Mouse (Mus musculus) embryonic facial prominence, embryonic 13.5 days (tissue): ENCODE results near the gene AC129217.1. TPM values are rescaled to one million over a fixed set of nuclear protein-coding genes. Genes with fewer than 3 reads are reported as not detected.
"Not testable (repeated sequence)": the region's sequence is repeated elsewhere in the genome, so short reads cannot be mapped to it uniquely, and the experiment has no call there.

Source experiments
- ATAC-seq: fragments of 200-750 bp; cut with Nextera tagmentation; 2 replicates; pipeline ENCODE4 v1.8.0; 2017; ENCODE audit warnings: low read depth; ENCODE audit not compliant: insufficient number of reproducible peaks, insufficient read depth, low FRiP score, low TSS enrichment
- H3K27ac ChIP-seq: fragments of 300-500 bp; sonication (generic); 2 replicates; pipeline ENCODE4 v1.5.1; 2015; ENCODE audit warnings: moderate library complexity, mild to moderate bottlenecking, inconsistent platforms
- H3K27me3 ChIP-seq: fragments of 300-500 bp; sonication (generic); 2 replicates; pipeline ENCODE4 v1.6.1; 2015; ENCODE audit warnings: mild to moderate bottlenecking, inconsistent platforms
- H3K36me3 ChIP-seq: fragments of 300-500 bp; sonication (generic); 2 replicates; pipeline ENCODE4 v1.6.1; 2015; ENCODE audit warnings: mild to moderate bottlenecking, inconsistent platforms
- H3K4me1 ChIP-seq: fragments of 300-500 bp; sonication (generic); 2 replicates; pipeline ENCODE4 v1.6.1; 2015; ENCODE audit warnings: inconsistent platforms
- H3K4me2 ChIP-seq: fragments of 300-500 bp; sonication (generic); 2 replicates; pipeline ENCODE4 v1.6.1; 2015; ENCODE audit warnings: moderate library complexity, mild to moderate bottlenecking, inconsistent platforms
- H3K4me3 ChIP-seq: fragments of 300-500 bp; sonication (generic); 2 replicates; pipeline ENCODE4 v1.5.1; 2015; ENCODE audit warnings: mild to moderate bottlenecking, inconsistent platforms
- H3K9ac ChIP-seq: fragments of 300-500 bp; sonication (generic); 2 replicates; pipeline ENCODE4 v1.6.1; 2015; ENCODE audit warnings: mild to moderate bottlenecking, inconsistent platforms
- H3K9me3 ChIP-seq: fragments of 300-500 bp; sonication (generic); 2 replicates; pipeline ENCODE4 v1.6.1; 2016; ENCODE audit warnings: inconsistent platforms
- WGBS: fragments of 180-500 bp; shearing (Covaris S2); methylation state at CpG from one replicate; pipeline ENCODE4 v1.1.7; 2015; ENCODE audit warnings: mixed read lengths; 5-methylcytosine and 5-hydroxymethylcytosine counted together
- polyA plus RNA-seq: library from polyadenylated mRNA; unstranded; fragments of >200 nt; fragmentation: Nextera tagmentation; extraction: Ambion mirVana; gene quantifications from 2 replicates; pipeline ENCODE4 v1.2.1, GENCODE M21; 2015

AC129217.1 gene
- polyA plus RNA-seq, 1 experiment from 2014 or later, result not detected

DNA sequence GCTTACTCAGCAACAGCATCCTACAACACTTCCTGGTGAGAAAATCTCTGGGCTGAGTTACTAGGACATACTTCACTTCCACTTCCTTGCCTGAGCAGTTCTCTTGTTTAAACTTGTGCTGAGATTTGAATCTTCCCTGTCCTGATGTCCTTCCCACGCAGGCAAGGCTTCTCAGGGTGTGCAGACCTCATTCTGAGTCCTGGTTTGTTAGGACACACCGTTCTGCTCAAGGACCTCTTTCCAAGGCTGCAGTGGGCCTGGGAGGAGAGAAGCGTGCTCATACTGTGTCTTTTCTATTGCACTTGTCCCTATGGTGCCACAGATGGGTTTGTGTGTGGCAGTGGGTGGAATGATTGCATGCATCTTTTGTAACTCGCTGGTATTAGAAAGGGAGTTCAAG lies 3.4 kb downstream of the AC129217.1 start:
- Histone ChIP-seq H3K36me3 (peaks cover 82% of the 10 kb centered on the region), H3K4me3 (no peak overlapping the region), H3K27me3 (no peaks in the 10 kb centered on the region), H3K9ac (no peak overlapping the region), H3K4me1 (peaks cover under 1% of the 10 kb centered on the region; the same call in 1 of the 2 replicates), H3K9me3 (no peaks in the 10 kb centered on the region), H3K4me2 (no peak overlapping the region), H3K27ac (no peak overlapping the region)
- 91% methylated on average over 4 of the region's 4 CpGs for WGBS
- no peak for ATAC-seq

- WGBS, result 97% methylated on average over 10 of the region's 10 CpGs
- H3K4me3 ChIP-seq, H3K27me3 ChIP-seq, H3K4me2 ChIP-seq, H3K9ac ChIP-seq, ATAC-seq, H3K9me3 ChIP-seq: not testable (repeated sequence)
- Histone ChIP-seq H3K4me1 (peaks cover 31% of the 10 kb centered on the region), H3K36me3 (peaks cover 51% of the 10 kb centered on the region), H3K27ac (peak overlapping the region; percentile 99; the same call in 1 of the 2 replicates)
These were observed 6.8 kb downstream of the AC129217.1 start for GRCm38 (mm10) chr19:8836327-8836726.

DNA sequence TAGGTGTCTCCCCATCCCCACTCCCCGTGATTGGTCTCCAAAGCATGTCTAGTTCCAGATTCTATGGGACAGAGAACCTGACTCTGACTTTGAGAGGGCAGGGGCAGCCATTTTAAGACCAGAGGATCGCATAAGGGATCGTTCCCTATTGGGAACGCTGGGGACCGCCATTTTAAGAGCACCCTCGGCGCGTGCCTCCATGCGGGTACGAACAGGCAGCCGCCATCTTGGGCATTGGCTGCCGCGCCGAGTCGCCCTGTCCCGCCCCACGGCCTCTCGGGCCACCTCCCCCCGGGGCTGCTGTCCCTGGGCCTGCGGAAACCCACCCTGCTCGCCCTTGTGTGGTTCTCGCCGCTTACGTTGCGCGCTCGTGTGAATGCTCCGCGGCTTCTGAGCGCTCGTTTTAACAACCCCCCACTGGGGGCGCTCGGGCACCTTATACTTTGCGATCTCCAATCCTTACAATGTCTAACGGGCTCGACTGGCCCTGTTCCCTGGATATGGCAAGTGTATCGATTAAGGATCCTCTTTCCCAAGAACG lies 7.7 kb downstream of the AC129217.1 start, which contains the start of gene Bscl2:
Gene Bscl2, plus strand, starts transcription at position 217 of the 541 bp plus-strand sequence.
- under 1% methylated on average over 38 of the region's 38 CpGs for WGBS
- Histone ChIP-seq H3K4me3 (peak within 1 kb of the TSS; percentile 56), H3K27me3 (no peaks in the 10 kb centered on the region), H3K4me2 (peak within 1 kb of the TSS; percentile 79), H3K4me1 (peaks cover 31% of the 10 kb centered on the region), H3K27ac (peak within 1 kb of the TSS; percentile 99), H3K36me3 (peaks cover 44% of the 10 kb centered on the region), H3K9me3 (no peaks in the 10 kb centered on the region), H3K9ac (peak within 1 kb of the TSS; percentile 83)
- peak; percentile 53 for ATAC-seq

DNA sequence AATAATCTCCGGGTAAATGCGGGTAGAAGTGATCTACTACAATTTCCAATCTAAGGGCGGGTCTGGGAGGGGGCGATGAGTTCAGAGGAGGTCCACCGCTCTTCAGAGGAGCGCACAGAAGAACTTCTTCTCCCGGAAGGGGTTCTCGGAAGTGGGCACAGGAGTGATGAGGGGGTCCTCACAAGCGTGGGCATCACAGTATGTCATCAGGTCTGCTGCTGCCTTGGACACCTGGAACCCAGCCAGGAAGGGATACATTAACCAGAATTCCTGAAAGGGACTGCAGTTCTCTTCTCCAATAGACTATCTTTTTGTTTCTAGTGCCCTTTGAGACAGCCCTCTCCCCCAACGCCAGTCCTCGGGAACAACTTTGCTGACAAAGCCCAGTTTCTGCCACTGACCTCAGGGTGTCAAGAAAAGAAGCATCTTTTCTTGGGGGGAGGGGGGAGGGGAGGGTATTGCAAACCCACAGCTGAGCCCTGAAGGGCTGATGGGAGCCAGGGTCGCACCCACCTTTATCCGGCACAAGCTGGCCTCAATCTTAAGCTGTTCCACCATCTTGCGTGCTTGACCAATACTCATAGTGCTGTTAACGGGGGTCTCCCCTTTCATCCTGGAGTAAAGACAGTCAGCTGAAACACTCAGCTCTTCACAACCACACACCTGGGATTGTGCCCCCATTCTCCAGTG lies 8.6 kb downstream of the AC129217.1 start:
- no peak; the same call in 1 of the 2 replicates for ATAC-seq
- H3K9ac ChIP-seq, result peak overlapping the region; percentile 83
- peak overlapping the region; percentile 99 for H3K27ac ChIP-seq
- H3K4me3 ChIP-seq, result peak overlapping the region; percentile 56
- H3K9me3 ChIP-seq, result no peaks in the 10 kb centered on the region
- WGBS, result 17% methylated on average over 15 of the region's 15 CpGs
- H3K36me3 ChIP-seq, result peaks cover 43% of the 10 kb centered on the region
- no peaks in the 10 kb centered on the region for H3K27me3 ChIP-seq
- H3K4me2 ChIP-seq, result peak overlapping the region; percentile 79
- H3K4me1 ChIP-seq, result peaks cover 31% of the 10 kb centered on the region

GRCm38 (mm10) chr19:8839103-8839907 lies 9.7 kb downstream of the AC129217.1 start, which contains the start of gene Gng3:
TSS of gene Gng3 (minus strand) at chr19:8839194.
- Histone ChIP-seq H3K9ac (peak within 1 kb of the TSS; percentile 83), H3K27me3 (no peaks in the 10 kb centered on the region), H3K4me1 (peaks cover 31% of the 10 kb centered on the region), H3K4me2 (peak within 1 kb of the TSS; percentile 79), H3K4me3 (peak within 1 kb of the TSS; percentile 56), H3K9me3 (no peaks in the 10 kb centered on the region), H3K36me3 (peaks cover 32% of the 10 kb centered on the region), H3K27ac (peak within 1 kb of the TSS; percentile 99)
- peak; percentile 27 for ATAC-seq
- WGBS, result 47% methylated on average over 11 of the region's 11 CpGs

GRCm38 (mm10) chr19:8839908-8840791 lies 10.6 kb downstream of the AC129217.1 start:
- peaks cover 31% of the 10 kb centered on the region for H3K4me1 ChIP-seq
- peak overlapping the region; percentile 73 for H3K9ac ChIP-seq
- H3K27me3 ChIP-seq, result no peaks in the 10 kb centered on the region
- no peaks in the 10 kb centered on the region for H3K9me3 ChIP-seq
- peaks cover 26% of the 10 kb centered on the region for H3K36me3 ChIP-seq
- peak overlapping the region; percentile 48 for H3K4me3 ChIP-seq
- H3K4me2 ChIP-seq, result peak overlapping the region; percentile 79
- 22% methylated on average over 29 of the region's 29 CpGs for WGBS
- ATAC-seq, result no peak
- no peak overlapping the region for H3K27ac ChIP-seq

GRCm38 (mm10) chr19:8841012-8841411 lies 11.4 kb downstream of the AC129217.1 start:
- Histone ChIP-seq H3K36me3 (peaks cover 24% of the 10 kb centered on the region), H3K4me1 (peaks cover 31% of the 10 kb centered on the region), H3K27ac (no peak overlapping the region), H3K27me3 (no peaks in the 10 kb centered on the region), H3K4me3 (peak overlapping the region; percentile 48), H3K4me2 (peak overlapping the region; percentile 79), H3K9me3 (no peaks in the 10 kb centered on the region), H3K9ac (peak overlapping the region; percentile 73)
- no peak for ATAC-seq
- WGBS, result 94% methylated on average over 7 of the region's 7 CpGs

- Histone ChIP-seq H3K27me3 (no peaks in the 10 kb centered on the region), H3K4me2 (no peak overlapping the region), H3K36me3 (peaks cover 40% of the 10 kb centered on the region), H3K9ac (no peak overlapping the region), H3K4me3 (no peak overlapping the region), H3K9me3 (no peaks in the 10 kb centered on the region), H3K4me1 (peaks cover 31% of the 10 kb centered on the region), H3K27ac (no peak overlapping the region)
- no peak for ATAC-seq
- WGBS, result 85% methylated on average over 6 of the region's 6 CpGs
These were observed 13.4 kb downstream of the AC129217.1 start for GRCm38 (mm10) chr19:8842961-8843360.

DNA sequence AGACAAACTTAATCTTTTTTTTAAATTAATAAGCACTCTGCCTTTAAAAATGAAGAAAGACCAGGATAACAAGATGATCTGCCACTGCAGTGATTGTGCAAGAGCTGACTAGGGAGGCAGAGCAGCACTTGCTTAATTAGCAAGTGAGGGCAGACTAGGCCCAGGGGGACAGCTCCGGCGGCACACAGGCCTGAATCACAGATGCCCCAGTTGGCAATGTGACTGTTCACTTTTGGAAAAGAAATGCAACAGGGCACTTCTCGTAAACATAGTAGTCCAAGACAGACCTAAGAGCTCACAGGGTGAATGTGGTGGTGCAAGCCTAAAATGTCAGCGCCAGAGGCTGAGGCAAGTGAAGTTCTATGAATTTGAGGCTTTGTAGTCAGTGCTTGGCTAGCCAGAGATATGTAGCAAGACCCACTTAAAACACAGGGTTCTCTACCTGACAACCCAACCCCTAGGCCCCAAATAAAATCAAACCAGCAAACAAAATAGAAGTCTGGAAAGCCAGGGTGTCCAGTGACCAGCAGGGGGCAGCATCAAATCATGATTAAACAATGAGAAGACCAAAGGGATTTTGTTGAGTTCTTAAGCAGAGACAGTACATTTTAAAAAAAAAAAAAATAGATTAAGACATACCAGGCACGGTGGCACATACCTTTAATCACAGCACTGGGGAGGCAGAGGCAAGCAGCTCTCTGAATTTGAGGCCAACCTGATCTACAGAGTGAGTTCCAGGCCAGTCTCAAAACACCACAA lies 15.0 kb downstream of the AC129217.1 start:
- WGBS, result 64% methylated on average over 5 of the region's 5 CpGs
- no peak for ATAC-seq
- Histone ChIP-seq H3K9ac (peak overlapping the region; percentile 16; the same call in 1 of the 2 replicates), H3K4me3 (no peak overlapping the region), H3K9me3 (no peaks in the 10 kb centered on the region), H3K27ac (no peak overlapping the region), H3K4me1 (peaks cover 16% of the 10 kb centered on the region), H3K4me2 (no peak overlapping the region), H3K27me3 (no peaks in the 10 kb centered on the region), H3K36me3 (peaks cover 45% of the 10 kb centered on the region)

DNA sequence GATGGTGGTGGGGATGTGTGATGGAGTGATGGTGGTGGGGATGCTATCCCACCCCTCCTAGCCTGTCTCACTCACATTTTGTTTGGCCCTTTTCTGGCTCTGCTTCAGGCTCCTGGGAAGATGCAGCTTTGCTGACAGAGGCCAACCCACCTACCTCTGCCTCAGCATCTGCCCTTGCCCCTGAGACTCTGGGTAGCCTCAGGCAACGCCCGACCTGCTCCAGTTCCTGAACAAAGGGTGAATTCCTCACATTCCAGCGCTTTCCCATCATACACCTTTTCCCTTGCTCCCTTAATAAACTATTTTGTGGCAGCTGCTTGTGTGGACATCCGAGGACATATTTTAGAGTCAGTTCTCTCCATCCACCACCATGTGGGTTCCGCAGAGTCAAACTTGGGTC lies 18.8 kb downstream of the AC129217.1 start:
- Histone ChIP-seq H3K27ac (no peak overlapping the region), H3K27me3 (no peaks in the 10 kb centered on the region), H3K9ac (no peak overlapping the region), H3K4me2 (no peak overlapping the region), H3K9me3 (no peaks in the 10 kb centered on the region), H3K4me1 (peaks cover 10% of the 10 kb centered on the region), H3K36me3 (peaks cover 33% of the 10 kb centered on the region), H3K4me3 (no peak overlapping the region)
- ATAC-seq, result no peak
- 57% methylated on average over 5 of the region's 5 CpGs for WGBS
